Mouse (Mus musculus): Measurements from ENCODE around the gene Reln. TPM values are rescaled to one million over a fixed set of nuclear protein-coding genes. Genes with fewer than 3 reads are reported as not detected.
A peak's percentile ranks its signal among the peaks of the same experiment; 100 is the strongest.

The Reln gene
- polyA plus RNA-seq, 1 experiment from 2014 or later, result 18.7 TPM

GRCm38 (mm10) chr5:22340991-22341390 is 3.5 kb downstream of the Reln start:
- no peak overlapping the region for H3K4me2 ChIP-seq
- H3K36me3 ChIP-seq (replicated peaks), result no peaks in the 10 kb centered on the region
- H3K9ac ChIP-seq, result no peak overlapping the region
- no peak overlapping the region for H3K27ac ChIP-seq (replicated peaks)
- peaks cover 31% of the 10 kb centered on the region for H3K4me1 ChIP-seq (replicated peaks)
- 0 out of 2 replicates have a peak, but pooled peaks cover 4% of the 10 kb centered on the region for H3K9me3 ChIP-seq (replicated peaks)
- peaks cover 88% of the 10 kb centered on the region for H3K27me3 ChIP-seq
- 59% methylated on average over 8 of the region's 8 CpGs for WGBS (ENCODE audit: insufficient replicate concordance)
- no peak for ATAC-seq (ENCODE audit: insufficient read depth)
- no peak overlapping the region for H3K4me3 ChIP-seq (replicated peaks)

- ATAC-seq (ENCODE audit: insufficient read depth), result no peak
- Histone ChIP-seq H3K9me3 (replicated peaks) (no peaks in the 10 kb centered on the region; the same call in 1 of the 2 replicates), H3K4me3 (replicated peaks) (no peak overlapping the region), H3K4me1 (replicated peaks) (no peaks in the 10 kb centered on the region), H3K4me2 (no peak overlapping the region), H3K36me3 (replicated peaks) (no peaks in the 10 kb centered on the region; the same call in 1 of the 2 replicates), H3K27ac (replicated peaks) (no peak overlapping the region), H3K27me3 (peaks cover 66% of the 10 kb centered on the region), H3K9ac (no peak overlapping the region)
- WGBS (ENCODE audit: insufficient replicate concordance), result 45% methylated on average over 3 of the region's 3 CpGs
These were observed 9.1 kb downstream of the Reln start for GRCm38 (mm10) chr5:22335408-22335807.

- ATAC-seq (ENCODE audit: insufficient read depth), result no peak
- 60% methylated on average over 5 of the region's 5 CpGs for WGBS (ENCODE audit: insufficient replicate concordance)
These were observed 13.7 kb downstream of the Reln start for GRCm38 (mm10) chr5:22330802-22331201.

GRCm38 (mm10) chr5:22328431-22329359 is 15.8 kb downstream of the Reln start:
- peaks cover 6% of the 10 kb centered on the region for H3K4me1 ChIP-seq (replicated peaks)
- no peak overlapping the region for H3K4me3 ChIP-seq (replicated peaks)
- H3K36me3 ChIP-seq (replicated peaks), result no peaks in the 10 kb centered on the region; the same call in 1 of the 2 replicates
- H3K27me3 ChIP-seq, result peaks cover 29% of the 10 kb centered on the region
- ATAC-seq (ENCODE audit: insufficient read depth), result peak; percentile 70
- WGBS (ENCODE audit: insufficient replicate concordance), result 67% methylated on average over 8 of the region's 8 CpGs
- no peak overlapping the region for H3K27ac ChIP-seq (replicated peaks)
- H3K9me3 ChIP-seq (replicated peaks), result no peaks in the 10 kb centered on the region; the same call in 1 of the 2 replicates
- no peak overlapping the region for H3K4me2 ChIP-seq
- H3K9ac ChIP-seq, result no peak overlapping the region

More at GRCm38 (mm10) chr5:22330802-22331201, 13.7 kb downstream of the Reln start:
- H3K36me3 ChIP-seq (replicated peaks), result no peaks in the 10 kb centered on the region; the same call in 1 of the 2 replicates
- H3K4me1 ChIP-seq (replicated peaks), result peaks cover 6% of the 10 kb centered on the region
- H3K9me3 ChIP-seq (replicated peaks), result no peaks in the 10 kb centered on the region; the same call in 1 of the 2 replicates
- no peak overlapping the region for H3K4me2 ChIP-seq
- H3K4me3 ChIP-seq (replicated peaks), result no peak overlapping the region
- H3K27me3 ChIP-seq, result peaks cover 41% of the 10 kb centered on the region
- no peak overlapping the region for H3K9ac ChIP-seq
- H3K27ac ChIP-seq (replicated peaks), result no peak overlapping the region

DNA sequence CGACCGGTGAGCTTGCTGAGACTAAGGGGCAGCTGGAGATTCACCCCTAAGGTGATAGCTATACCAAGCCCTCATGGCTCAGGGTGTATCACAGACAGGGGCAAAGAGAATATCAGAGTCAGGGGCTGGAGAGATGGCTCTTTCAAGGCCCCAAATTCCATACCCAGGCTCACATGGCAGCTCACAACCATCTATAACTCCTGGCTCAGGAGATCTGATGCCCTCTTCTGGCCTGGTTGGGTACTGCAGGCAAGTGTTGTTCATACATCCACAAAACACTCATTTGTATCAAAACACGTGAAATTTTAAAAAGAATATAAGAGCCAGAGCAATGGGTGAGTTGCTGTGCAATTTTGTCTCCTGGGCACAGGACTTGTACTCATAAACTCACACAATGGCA is 17.3 kb downstream of the Reln start:
- ATAC-seq (ENCODE audit: insufficient read depth), result 0 out of 2 replicates have a peak, but pooled peaks have one; percentile 29
- no peaks in the 10 kb centered on the region for H3K36me3 ChIP-seq (replicated peaks)
- H3K27ac ChIP-seq (replicated peaks), result no peak overlapping the region
- H3K4me2 ChIP-seq, result no peak overlapping the region
- peaks cover 22% of the 10 kb centered on the region for H3K27me3 ChIP-seq
- H3K4me1 ChIP-seq (replicated peaks), result peaks cover 6% of the 10 kb centered on the region
- H3K4me3 ChIP-seq (replicated peaks), result no peak overlapping the region
- WGBS (ENCODE audit: insufficient replicate concordance), result 73% methylated on average over 3 of the region's 3 CpGs
- no peaks in the 10 kb centered on the region for H3K9me3 ChIP-seq (replicated peaks)
- H3K9ac ChIP-seq, result no peak overlapping the region

DNA sequence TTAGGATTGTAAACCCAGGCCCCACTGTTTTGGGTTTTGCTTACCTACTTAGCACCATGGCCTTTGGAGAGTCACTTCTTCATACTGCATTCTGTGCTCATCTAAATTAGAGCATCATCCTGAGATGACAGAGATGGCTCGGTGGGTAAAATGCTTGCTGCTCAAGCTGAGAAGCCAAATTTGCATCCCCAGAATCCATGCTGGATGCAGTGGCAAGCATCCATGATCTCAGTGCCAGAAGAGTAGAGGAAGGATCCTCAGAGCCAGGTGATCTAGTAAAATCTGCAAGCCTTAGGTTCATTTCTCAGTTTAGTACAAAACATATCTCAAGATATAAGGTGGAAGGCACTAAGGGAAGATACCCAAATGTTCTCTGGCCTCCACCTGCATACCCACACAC is 20.7 kb downstream of the Reln start:
- Histone ChIP-seq H3K4me2 (no peak overlapping the region), H3K4me1 (replicated peaks) (peaks cover 6% of the 10 kb centered on the region), H3K4me3 (replicated peaks) (no peak overlapping the region), H3K36me3 (replicated peaks) (no peaks in the 10 kb centered on the region), H3K9me3 (replicated peaks) (no peaks in the 10 kb centered on the region), H3K9ac (no peak overlapping the region), H3K27ac (replicated peaks) (no peak overlapping the region), H3K27me3 (peaks cover 9% of the 10 kb centered on the region)
- ATAC-seq (ENCODE audit: insufficient read depth), result no peak
- WGBS (ENCODE audit: insufficient replicate concordance), result 51% methylated on average over 1 of the region's 1 CpGs

DNA sequence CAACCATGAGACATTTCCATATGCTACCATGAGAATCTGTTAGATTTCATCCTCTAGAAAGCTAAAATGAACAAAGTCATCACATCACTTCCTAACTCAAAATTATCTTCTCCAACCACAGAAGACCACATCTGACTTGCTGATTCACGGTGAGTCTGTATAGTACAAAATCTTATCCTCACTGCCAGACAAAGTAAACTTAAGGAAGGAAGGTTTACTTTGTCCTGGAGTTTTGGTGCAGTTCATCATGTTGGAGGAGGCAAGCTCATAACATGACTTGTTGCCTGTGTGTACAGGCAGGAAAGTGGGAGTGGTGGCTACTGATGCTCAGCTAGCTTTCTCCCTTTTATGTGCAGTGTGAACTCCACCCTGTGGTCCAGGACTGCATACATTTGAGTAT is 26.7 kb downstream of the Reln start:
- peaks cover 5% of the 10 kb centered on the region; the same call in 1 of the 2 replicates for H3K4me1 ChIP-seq (replicated peaks)
- peaks cover 4% of the 10 kb centered on the region; the same call in 1 of the 2 replicates for H3K27me3 ChIP-seq
- H3K27ac ChIP-seq (replicated peaks), result peak overlapping the region; percentile 25
- no peak overlapping the region for H3K4me3 ChIP-seq (replicated peaks)
- ATAC-seq (ENCODE audit: insufficient read depth), result peak; percentile 78
- H3K9me3 ChIP-seq (replicated peaks), result no peaks in the 10 kb centered on the region
- no peak overlapping the region for H3K9ac ChIP-seq
- no peak overlapping the region for H3K4me2 ChIP-seq
- 23% methylated on average over 1 of the region's 1 CpGs for WGBS (ENCODE audit: insufficient replicate concordance)
- H3K36me3 ChIP-seq (replicated peaks), result no peaks in the 10 kb centered on the region

GRCm38 (mm10) chr5:22316471-22316870 is 28.0 kb downstream of the Reln start:
- Histone ChIP-seq H3K9me3 (replicated peaks) (no peaks in the 10 kb centered on the region), H3K4me2 (no peak overlapping the region), H3K27ac (replicated peaks) (no peak overlapping the region), H3K4me3 (replicated peaks) (no peak overlapping the region), H3K4me1 (replicated peaks) (peaks cover 5% of the 10 kb centered on the region; the same call in 1 of the 2 replicates), H3K9ac (no peak overlapping the region), H3K27me3 (peaks cover 4% of the 10 kb centered on the region; the same call in 1 of the 2 replicates), H3K36me3 (replicated peaks) (no peaks in the 10 kb centered on the region)
- 80% methylated on average over 7 of the region's 7 CpGs for WGBS (ENCODE audit: insufficient replicate concordance)
- ATAC-seq (ENCODE audit: insufficient read depth), result no peak

GRCm38 (mm10) chr5:22315990-22316389 is 28.5 kb downstream of the Reln start:
- H3K4me1 ChIP-seq (replicated peaks), result peaks cover 5% of the 10 kb centered on the region; the same call in 1 of the 2 replicates
- H3K9me3 ChIP-seq (replicated peaks), result no peaks in the 10 kb centered on the region
- H3K9ac ChIP-seq, result no peak overlapping the region
- peaks cover 4% of the 10 kb centered on the region; the same call in 1 of the 2 replicates for H3K27me3 ChIP-seq
- H3K4me3 ChIP-seq (replicated peaks), result no peak overlapping the region
- no peak for ATAC-seq (ENCODE audit: insufficient read depth)
- H3K27ac ChIP-seq (replicated peaks), result no peak overlapping the region
- 57% methylated on average over 2 of the region's 2 CpGs for WGBS (ENCODE audit: insufficient replicate concordance)
- H3K4me2 ChIP-seq, result no peak overlapping the region
- no peaks in the 10 kb centered on the region for H3K36me3 ChIP-seq (replicated peaks)

- no peak overlapping the region for H3K9ac ChIP-seq
- 60% methylated on average over 10 of the region's 10 CpGs for WGBS (ENCODE audit: insufficient replicate concordance)
- H3K4me1 ChIP-seq (replicated peaks), result peaks cover 1% of the 10 kb centered on the region; the same call in 1 of the 2 replicates
- no peak overlapping the region for H3K4me3 ChIP-seq (replicated peaks)
- H3K27ac ChIP-seq (replicated peaks), result no peak overlapping the region
- H3K9me3 ChIP-seq (replicated peaks), result no peaks in the 10 kb centered on the region
- no peaks in the 10 kb centered on the region for H3K36me3 ChIP-seq (replicated peaks)
- H3K27me3 ChIP-seq, result no peaks in the 10 kb centered on the region
- ATAC-seq (ENCODE audit: insufficient read depth), result no peak
- H3K4me2 ChIP-seq, result no peak overlapping the region
These were observed 31.5 kb downstream of the Reln start for GRCm38 (mm10) chr5:22312995-22313394.

DNA sequence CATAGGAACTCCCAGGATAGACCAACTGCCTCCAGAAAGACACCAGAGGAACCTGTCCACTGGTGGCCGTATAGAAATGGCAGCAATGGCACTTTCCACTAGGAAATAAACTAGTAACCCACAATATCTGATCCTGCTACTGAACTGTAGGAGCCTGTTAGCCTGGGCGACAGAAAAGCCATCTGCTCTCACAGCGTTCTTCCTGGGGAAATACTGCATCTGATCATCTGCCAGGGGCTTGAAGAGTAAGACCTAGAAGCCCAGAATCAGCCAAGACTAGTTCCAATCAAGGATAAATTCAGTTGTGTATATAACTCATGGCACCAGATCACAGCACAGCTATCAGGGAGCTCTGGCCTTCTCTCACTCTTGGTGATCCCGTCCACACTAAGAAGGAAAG is 33.5 kb downstream of the Reln start:
- Histone ChIP-seq H3K9ac (no peak overlapping the region), H3K36me3 (replicated peaks) (no peaks in the 10 kb centered on the region), H3K27ac (replicated peaks) (no peak overlapping the region), H3K4me2 (no peak overlapping the region), H3K9me3 (replicated peaks) (no peaks in the 10 kb centered on the region), H3K27me3 (no peaks in the 10 kb centered on the region), H3K4me3 (replicated peaks) (no peak overlapping the region), H3K4me1 (replicated peaks) (no peaks in the 10 kb centered on the region)
- ATAC-seq (ENCODE audit: insufficient read depth), result no peak
- 55% methylated on average over 4 of the region's 4 CpGs for WGBS (ENCODE audit: insufficient replicate concordance)
